Mouse (Mus musculus) mouse embryonic stem cell (cell line): ENCODE data around the gene H6pd.

Experiments used
- in situ Hi-C, 2 experiments: fragments of 300-500 bp; cut with MboI; formaldehyde crosslinking; loops; 1 replicate in 1 of 2; 3 replicates in 1 of 2; pipeline ENCODE4 v1.14.3; 2019 to 2020; ENCODE audit warnings: low sequenced_read_pairs in 2 of 2, low pct_unique_long_range_greater_than_20kb in 1 of 2, mixed read lengths in 1 of 2; ENCODE audit not compliant: unreplicated experiment in 1 of 2

Gene H6pd

GRCm38 (mm10) chr4:149933025-149933424 is 75.8 kb downstream of the H6pd start:
- in situ Hi-C loops = no loop called here

GRCm38 (mm10) chr4:149932108-149932815 is 76.6 kb downstream of the H6pd start:
- in situ Hi-C loops = no loop called here

- in situ Hi-C loops = no loop called here
Observed at GRCm38 (mm10) chr4:149930755-149931154, 78.1 kb downstream of the H6pd start.
